Mouse (Mus musculus): ENCODE data around the gene 9530077C05Rik. TPM values are rescaled to one million over a fixed set of nuclear protein-coding genes. Genes with fewer than 3 reads are reported as not detected.

The 9530077C05Rik gene
- polyA plus RNA-seq, 1 experiment = 0.23 TPM

GRCm38 (mm10) chr9:22417547-22417946, 6.2 kb downstream of the 9530077C05Rik start:
- Histone ChIP-seq H3K4me3 (ENCODE audit: low read depth, low read length) (no peak overlapping the region), H3K4me1 (ENCODE audit: control insufficient read depth, insufficient read depth, insufficient read length, low read length) (no peaks in the 10 kb centered on the region), H3K36me3 (ENCODE audit: control insufficient read depth, insufficient read depth, low read length) (no peaks in the 10 kb centered on the region), H3K27ac (ENCODE audit: insufficient read depth, low read depth, low read length) (no peak overlapping the region), H3K27me3 (ENCODE audit: control insufficient read depth, insufficient read depth, low read length) (no peaks in the 10 kb centered on the region)
- TF ChIP-seq CTCF (IDR thresholded peaks at IDR 0.05; ENCODE audit: extremely low read depth, insufficient read length, insufficient replicate concordance, low read depth, low read length) (no peak), POLR2A (IDR thresholded peaks at IDR 0.05; ENCODE audit: low read depth, low read length) (no peak)
- 37% methylated on average over 6 of the region's 6 CpGs for WGBS

GRCm38 (mm10) chr9:22419877-22420276, 8.6 kb downstream of the 9530077C05Rik start:
- TF ChIP-seq CTCF (IDR thresholded peaks at IDR 0.05; ENCODE audit: extremely low read depth, insufficient read length, insufficient replicate concordance, low read depth, low read length) (no peak), POLR2A (IDR thresholded peaks at IDR 0.05; ENCODE audit: low read depth, low read length) (no peak)
- Histone ChIP-seq H3K36me3 (ENCODE audit: control insufficient read depth, insufficient read depth, low read length) (no peaks in the 10 kb centered on the region), H3K4me3 (ENCODE audit: low read depth, low read length) (no peak overlapping the region), H3K27ac (ENCODE audit: insufficient read depth, low read depth, low read length) (no peak overlapping the region), H3K4me1 (ENCODE audit: control insufficient read depth, insufficient read depth, insufficient read length, low read length) (no peaks in the 10 kb centered on the region), H3K27me3 (ENCODE audit: control insufficient read depth, insufficient read depth, low read length) (no peaks in the 10 kb centered on the region)
- 88% methylated on average over 3 of the region's 3 CpGs for WGBS

- H3K4me1 ChIP-seq (ENCODE audit: control insufficient read depth, insufficient read depth, insufficient read length, low read length) = no peaks in the 10 kb centered on the region
- WGBS = 31% methylated on average over 7 of the region's 7 CpGs
- no peaks in the 10 kb centered on the region for H3K27me3 ChIP-seq (ENCODE audit: control insufficient read depth, insufficient read depth, low read length)
- no peaks in the 10 kb centered on the region for H3K36me3 ChIP-seq (ENCODE audit: control insufficient read depth, insufficient read depth, low read length)
- H3K4me3 ChIP-seq (ENCODE audit: low read depth, low read length) = no peak overlapping the region
- no peak for TF ChIP-seq POLR2A (IDR thresholded peaks at IDR 0.05; ENCODE audit: low read depth, low read length)
- no peak for TF ChIP-seq CTCF (IDR thresholded peaks at IDR 0.05; ENCODE audit: extremely low read depth, insufficient read length, insufficient replicate concordance, low read depth, low read length)
- H3K27ac ChIP-seq (ENCODE audit: insufficient read depth, low read depth, low read length) = no peak overlapping the region
These were observed 9.2 kb downstream of the 9530077C05Rik start for GRCm38 (mm10) chr9:22420491-22420890.

- WGBS = 44% methylated on average over 1 of the region's 1 CpGs
- Histone ChIP-seq H3K36me3 (ENCODE audit: control insufficient read depth, insufficient read depth, low read length) (no peaks in the 10 kb centered on the region), H3K27me3 (ENCODE audit: control insufficient read depth, insufficient read depth, low read length) (no peaks in the 10 kb centered on the region), H3K4me1 (ENCODE audit: control insufficient read depth, insufficient read depth, insufficient read length, low read length) (no peaks in the 10 kb centered on the region), H3K27ac (ENCODE audit: insufficient read depth, low read depth, low read length) (no peak overlapping the region), H3K4me3 (ENCODE audit: low read depth, low read length) (no peak overlapping the region)
- TF ChIP-seq CTCF (IDR thresholded peaks at IDR 0.05; ENCODE audit: extremely low read depth, insufficient read length, insufficient replicate concordance, low read depth, low read length) = no peak
- TF ChIP-seq POLR2A (IDR thresholded peaks at IDR 0.05; ENCODE audit: low read depth, low read length) = no peak
These were observed 11.2 kb downstream of the 9530077C05Rik start for GRCm38 (mm10) chr9:22422559-22422958.

DNA sequence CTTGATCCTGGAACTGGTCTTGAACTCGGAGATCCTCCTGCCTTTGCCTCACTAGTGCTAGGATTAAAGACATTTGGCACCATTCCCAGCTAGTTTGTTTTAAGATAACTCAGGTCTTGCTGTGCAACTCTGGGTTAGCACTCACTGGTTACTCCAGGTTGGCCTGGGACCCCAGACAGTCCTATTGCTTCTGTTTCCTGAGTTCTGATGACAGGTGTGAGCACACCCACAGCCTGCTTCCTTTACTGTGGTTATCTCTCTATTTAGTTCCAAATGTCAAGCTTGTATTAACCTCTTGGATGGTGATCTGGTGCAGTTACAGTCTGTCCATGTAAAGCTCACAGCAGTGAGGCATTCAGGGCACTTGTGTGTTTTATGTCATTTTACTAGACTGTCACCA, 12.2 kb downstream of the 9530077C05Rik start:
- no peaks in the 10 kb centered on the region for H3K27me3 ChIP-seq (ENCODE audit: control insufficient read depth, insufficient read depth, low read length)
- WGBS = 50% methylated on average over 1 of the region's 1 CpGs
- no peaks in the 10 kb centered on the region for H3K4me1 ChIP-seq (ENCODE audit: control insufficient read depth, insufficient read depth, insufficient read length, low read length)
- H3K4me3 ChIP-seq (ENCODE audit: low read depth, low read length) = no peak overlapping the region
- no peaks in the 10 kb centered on the region for H3K36me3 ChIP-seq (ENCODE audit: control insufficient read depth, insufficient read depth, low read length)
- H3K27ac ChIP-seq (ENCODE audit: insufficient read depth, low read depth, low read length) = no peak overlapping the region
- TF ChIP-seq CTCF (IDR thresholded peaks at IDR 0.05; ENCODE audit: extremely low read depth, insufficient read length, insufficient replicate concordance, low read depth, low read length) = no peak
- no peak for TF ChIP-seq POLR2A (IDR thresholded peaks at IDR 0.05; ENCODE audit: low read depth, low read length)

- no peaks in the 10 kb centered on the region for H3K27me3 ChIP-seq (ENCODE audit: control insufficient read depth, insufficient read depth, low read length)
- WGBS = 75% methylated on average over 10 of the region's 10 CpGs
These were observed 12.9 kb downstream of the 9530077C05Rik start for GRCm38 (mm10) chr9:22424196-22424595.

DNA sequence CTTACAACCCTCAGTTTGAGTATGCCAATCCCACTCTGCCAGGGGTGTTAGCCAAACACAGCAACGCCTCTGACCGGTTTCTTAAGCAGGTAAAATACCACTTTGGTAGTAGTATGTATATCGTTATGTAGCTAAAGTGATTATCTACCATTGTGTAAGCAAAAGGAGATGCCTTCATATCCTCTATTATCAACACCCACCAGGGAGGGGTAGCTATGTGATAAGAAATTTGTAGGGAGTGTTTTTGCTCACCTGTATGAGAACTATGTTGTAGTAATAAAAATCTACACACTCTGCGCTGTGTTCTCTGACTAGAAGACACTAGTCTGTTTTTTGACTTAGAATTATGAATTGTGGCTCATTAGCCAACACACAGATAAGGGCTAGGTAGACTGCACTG, 13.4 kb downstream of the 9530077C05Rik start:
- Histone ChIP-seq H3K27me3 (ENCODE audit: control insufficient read depth, insufficient read depth, low read length) (no peaks in the 10 kb centered on the region), H3K27ac (ENCODE audit: insufficient read depth, low read depth, low read length) (no peak overlapping the region), H3K36me3 (ENCODE audit: control insufficient read depth, insufficient read depth, low read length) (no peaks in the 10 kb centered on the region), H3K4me1 (ENCODE audit: control insufficient read depth, insufficient read depth, insufficient read length, low read length) (no peaks in the 10 kb centered on the region), H3K4me3 (ENCODE audit: low read depth, low read length) (no peak overlapping the region)
- 84% methylated on average over 4 of the region's 4 CpGs for WGBS
- no peak for TF ChIP-seq POLR2A (IDR thresholded peaks at IDR 0.05; ENCODE audit: low read depth, low read length)
- TF ChIP-seq CTCF (IDR thresholded peaks at IDR 0.05; ENCODE audit: extremely low read depth, insufficient read length, insufficient replicate concordance, low read depth, low read length) = no peak

More at GRCm38 (mm10) chr9:22424196-22424595, 12.9 kb downstream of the 9530077C05Rik start:
- no peak for TF ChIP-seq POLR2A (IDR thresholded peaks at IDR 0.05; ENCODE audit: low read depth, low read length)
- TF ChIP-seq CTCF (IDR thresholded peaks at IDR 0.05; ENCODE audit: extremely low read depth, insufficient read length, insufficient replicate concordance, low read depth, low read length) = no peak
- H3K27ac ChIP-seq (ENCODE audit: insufficient read depth, low read depth, low read length) = no peak overlapping the region
- H3K4me1 ChIP-seq (ENCODE audit: control insufficient read depth, insufficient read depth, insufficient read length, low read length) = no peaks in the 10 kb centered on the region
- no peaks in the 10 kb centered on the region for H3K36me3 ChIP-seq (ENCODE audit: control insufficient read depth, insufficient read depth, low read length)
- H3K4me3 ChIP-seq (ENCODE audit: low read depth, low read length) = no peak overlapping the region
